Mouse (Mus musculus): ENCODE data around the gene Efhd1.

- TF ChIP-seq CTCF (IDR thresholded peaks at IDR 0.05; ENCODE audit: control insufficient read depth, insufficient read depth, insufficient replicate concordance, low read depth, low read length) (no peak), POLR2A (IDR thresholded peaks at IDR 0.05; ENCODE audit: control insufficient read depth, low read depth, low read length) (no peak)
These were observed 9.0 kb upstream of the Efhd1 start for GRCm38 (mm10) chr1:87255173-87255572.

All from testis, adult 2 months (tissue).